Mouse (Mus musculus) heart, embryonic 14.5 days (tissue): ENCODE data around the gene Cited2. TPM values are rescaled to one million over a fixed set of nuclear protein-coding genes. Genes with fewer than 3 reads are reported as not detected.

Source experiments
- ATAC-seq: fragments of 200-750 bp; cut with Nextera tagmentation; 2 replicates; pipeline ENCODE4 v1.8.0; 2017; ENCODE audit warnings: low read depth, moderate TSS enrichment; ENCODE audit not compliant: insufficient number of reproducible peaks, insufficient read depth, low FRiP score
- H3K27ac ChIP-seq, 2 experiments: fragments of 200-500 bp in 1 of 2; fragments of 300-500 bp in 1 of 2; sonication (generic) in 1 of 2; replicated peaks in 1 of 2; 2 replicates each; pipeline ENCODE4 v1.5.1; 2012 to 2014; ENCODE audit warnings: low read depth in 2 of 2, low read length in 2 of 2, control low read depth in 1 of 2, mild to moderate bottlenecking in 1 of 2, mixed read lengths in 1 of 2; ENCODE audit not compliant: control insufficient read depth in 1 of 2, insufficient read depth in 1 of 2
- H3K27me3 ChIP-seq: fragments of 300-500 bp; sonication (generic); 2 replicates; pipeline ENCODE4 v1.6.1; 2014; ENCODE audit warnings: mild to moderate bottlenecking, low read length, control low read depth; ENCODE audit not compliant: control insufficient read depth, insufficient read depth
- H3K36me3 ChIP-seq: fragments of 300-500 bp; sonication (generic); 2 replicates; pipeline ENCODE4 v1.6.1; 2014; ENCODE audit warnings: mild to moderate bottlenecking, control low read depth, low read length, mixed read lengths; ENCODE audit not compliant: control insufficient read depth, insufficient read depth
- H3K4me1 ChIP-seq, 2 experiments: fragments of 200-500 bp in 1 of 2; fragments of 300-500 bp in 1 of 2; sonication (generic) in 1 of 2; 2 replicates each; pipeline ENCODE4 v1.6.1; 2012 to 2014; ENCODE audit warnings: low read length in 2 of 2, control low read depth in 1 of 2, mixed read lengths in 1 of 2; ENCODE audit not compliant: control insufficient read depth in 2 of 2, insufficient read depth in 2 of 2
- H3K4me2 ChIP-seq: fragments of 300-500 bp; sonication (generic); 2 replicates; pipeline ENCODE4 v1.6.1; 2014; ENCODE audit warnings: mild to moderate bottlenecking, low read length
- H3K4me3 ChIP-seq, 2 experiments: fragments of 200-500 bp in 1 of 2; fragments of 300-500 bp in 1 of 2; sonication (generic) in 1 of 2; 2 replicates each; pipeline ENCODE4 v1.5.1; 2012 to 2014; ENCODE audit warnings: low read length in 2 of 2, mild to moderate bottlenecking in 2 of 2, control low read depth in 1 of 2, low read depth in 1 of 2, moderate library complexity in 1 of 2; ENCODE audit not compliant: control insufficient read depth in 1 of 2, insufficient read depth in 1 of 2
- H3K9ac ChIP-seq: fragments of 300-500 bp; sonication (generic); 2 replicates; pipeline ENCODE4 v1.6.1; 2014; ENCODE audit warnings: mild to moderate bottlenecking, low read length
- H3K9me3 ChIP-seq: fragments of 300-500 bp; sonication (generic); 2 replicates; pipeline ENCODE4 v1.6.1; 2016; ENCODE audit warnings: low read length, control low read depth; ENCODE audit not compliant: control insufficient read depth
- WGBS: fragments of 180-500 bp; shearing (Covaris S2); extraction: QIAGEN DNeasy Blood & Tissue Kit; methylation state at CpG from one replicate; pipeline ENCODE4 v1.1.7; 2014; 5-methylcytosine and 5-hydroxymethylcytosine counted together
- polyA plus RNA-seq: library from polyadenylated mRNA; unstranded; fragments of >200 nt; fragmentation: Nextera tagmentation; extraction: Ambion mirVana; gene quantifications from 2 replicates; pipeline ENCODE4 v1.2.1, GENCODE M21; 2014

Cited2 gene
- 34.8 and 37.2 TPM in 2 replicates for polyA plus RNA-seq

GRCm38 (mm10) chr10:17722653-17723410, at the start of gene Cited2:
Gene Cited2, plus strand, starts transcription at chr10:17723218.
- Histone ChIP-seq H3K9me3 (no peaks in the 10 kb centered on the region), H3K9ac (peak within 1 kb of the TSS; percentile 97), H3K36me3 (no peaks in the 10 kb centered on the region), H3K27me3 (no peaks in the 10 kb centered on the region), H3K27ac (peak within 1 kb of the TSS; percentile 99 to 100), H3K4me3 (peak within 1 kb of the TSS; percentile 94 to 97), H3K4me1 (peaks cover 12 to 36% of the 10 kb centered on the region in 2 experiments), H3K4me2 (peak within 1 kb of the TSS; percentile 88)
- ATAC-seq = peak; percentile 71
- under 1% methylated on average over 55 of the region's 55 CpGs for WGBS

GRCm38 (mm10) chr10:17674454-17674853, 48.6 kb upstream of the Cited2 start:
- no peak overlapping the region for H3K4me2 ChIP-seq
- H3K27me3 ChIP-seq = no peaks in the 10 kb centered on the region
- H3K9me3 ChIP-seq = no peaks in the 10 kb centered on the region
- H3K9ac ChIP-seq = no peak overlapping the region
- H3K4me1 ChIP-seq = no peaks in the 10 kb centered on the region
- H3K4me3 ChIP-seq = no peak overlapping the region
- no peak for ATAC-seq
- no peaks in the 10 kb centered on the region for H3K36me3 ChIP-seq
- no peak overlapping the region for H3K27ac ChIP-seq
- WGBS = 79% methylated on average over 5 of the region's 5 CpGs

- WGBS = 96% methylated on average over 2 of the region's 2 CpGs
- Histone ChIP-seq H3K27me3 (no peaks in the 10 kb centered on the region), H3K4me1 (no peaks in the 10 kb centered on the region), H3K9ac (no peak overlapping the region), H3K4me3 (no peak overlapping the region), H3K9me3 (no peaks in the 10 kb centered on the region), H3K27ac (no peak overlapping the region), H3K4me2 (no peak overlapping the region), H3K36me3 (no peaks in the 10 kb centered on the region)
- no peak for ATAC-seq
Observed at GRCm38 (mm10) chr10:17674869-17675268, 48.1 kb upstream of the Cited2 start.

GRCm38 (mm10) chr10:17676464-17676863, 46.6 kb upstream of the Cited2 start:
- 86% methylated on average over 3 of the region's 3 CpGs for WGBS
- H3K4me1 ChIP-seq = peaks cover 2 to 6% of the 10 kb centered on the region in 2 experiments; a peak in 2 of 4 replicates
- H3K27ac ChIP-seq = no peak overlapping the region
- no peaks in the 10 kb centered on the region for H3K27me3 ChIP-seq
- ATAC-seq = no peak
- H3K4me2 ChIP-seq = no peak overlapping the region
- no peak overlapping the region for H3K4me3 ChIP-seq
- no peaks in the 10 kb centered on the region for H3K9me3 ChIP-seq
- H3K36me3 ChIP-seq = no peaks in the 10 kb centered on the region
- H3K9ac ChIP-seq = no peak overlapping the region

- ATAC-seq = no peak
- H3K9me3 ChIP-seq = no peaks in the 10 kb centered on the region
- no peaks in the 10 kb centered on the region for H3K36me3 ChIP-seq
- no peak overlapping the region for H3K27ac ChIP-seq
- 66% methylated on average over 4 of the region's 4 CpGs for WGBS
- no peaks in the 10 kb centered on the region for H3K27me3 ChIP-seq
- no peak overlapping the region for H3K9ac ChIP-seq
- peaks cover 2 to 6% of the 10 kb centered on the region in 2 experiments; a peak in 2 of 4 replicates for H3K4me1 ChIP-seq
- H3K4me2 ChIP-seq = no peak overlapping the region
- H3K4me3 ChIP-seq = no peak overlapping the region
Observed at GRCm38 (mm10) chr10:17677308-17677707, 45.7 kb upstream of the Cited2 start.

- Histone ChIP-seq H3K9me3 (no peaks in the 10 kb centered on the region), H3K4me1 (peaks cover 2 to 6% of the 10 kb centered on the region in 2 experiments; a peak in 2 of 4 replicates), H3K27ac (no peak overlapping the region), H3K4me3 (no peak overlapping the region), H3K4me2 (no peak overlapping the region), H3K9ac (no peak overlapping the region), H3K36me3 (no peaks in the 10 kb centered on the region), H3K27me3 (no peaks in the 10 kb centered on the region)
- WGBS = 46% methylated on average over 8 of the region's 8 CpGs
- no peak for ATAC-seq
Observed at GRCm38 (mm10) chr10:17680432-17681382, 42.3 kb upstream of the Cited2 start.

GRCm38 (mm10) chr10:17681386-17681785, 41.6 kb upstream of the Cited2 start:
- no peak overlapping the region for H3K4me3 ChIP-seq
- no peak overlapping the region for H3K4me2 ChIP-seq
- no peaks in the 10 kb centered on the region for H3K27me3 ChIP-seq
- H3K27ac ChIP-seq = no peak overlapping the region
- H3K9ac ChIP-seq = no peak overlapping the region
- ATAC-seq = no peak
- 85% methylated on average over 2 of the region's 2 CpGs for WGBS
- no peaks in the 10 kb centered on the region for H3K36me3 ChIP-seq
- H3K9me3 ChIP-seq = no peaks in the 10 kb centered on the region
- H3K4me1 ChIP-seq = peaks cover 2 to 6% of the 10 kb centered on the region in 2 experiments; a peak in 2 of 4 replicates
